Mouse (Mus musculus): Measurements from ENCODE around the gene Msrb2. TPM values are rescaled to one million over a fixed set of nuclear protein-coding genes. Genes with fewer than 3 reads are reported as not detected.

Msrb2 gene
- polyA plus RNA-seq, 1 experiment from 2014 or later = 36.5 TPM

- Histone ChIP-seq H3K36me3 (ENCODE audit: insufficient read depth, low read length) (no peaks in the 10 kb centered on the region), H3K9me3 (ENCODE audit: low read length) (0 out of 2 replicates have a peak, but pooled peaks cover 4% of the 10 kb centered on the region), H3K4me3 (ENCODE audit: low read length) (no peak overlapping the region), H3K4me1 (ENCODE audit: insufficient read depth, low read length) (no peaks in the 10 kb centered on the region), H3K27me3 (ENCODE audit: insufficient read depth, low read length) (no peaks in the 10 kb centered on the region; the same call in 1 of the 2 replicates), H3K9ac (replicated peaks; ENCODE audit: low read length) (no peak overlapping the region), H3K4me2 (replicated peaks; ENCODE audit: low read depth, low read length) (no peak overlapping the region), H3K27ac (ENCODE audit: low read length) (no peak overlapping the region)
- no peak for ATAC-seq (ENCODE audit: low FRiP score, low TSS enrichment)
- 69% methylated on average over 6 of the region's 6 CpGs for WGBS
These were observed 44.8 kb downstream of the Msrb2 start for GRCm38 (mm10) chr2:19416066-19416465.

GRCm38 (mm10) chr2:19419686-19420345, 48.6 kb downstream of the Msrb2 start:
- no peak overlapping the region for H3K27ac ChIP-seq (ENCODE audit: low read length)
- peaks cover 21% of the 10 kb centered on the region; the same call in 1 of the 2 replicates for H3K27me3 ChIP-seq (ENCODE audit: insufficient read depth, low read length)

GRCm38 (mm10) chr2:19422226-19422625, 51.0 kb downstream of the Msrb2 start:
- H3K27me3 ChIP-seq (ENCODE audit: insufficient read depth, low read length) = peaks cover 36% of the 10 kb centered on the region; the same call in 1 of the 2 replicates
- no peak for ATAC-seq (ENCODE audit: low FRiP score, low TSS enrichment)
- no peaks in the 10 kb centered on the region for H3K4me1 ChIP-seq (ENCODE audit: insufficient read depth, low read length)
- no peak overlapping the region for H3K4me3 ChIP-seq (ENCODE audit: low read length)
- no peaks in the 10 kb centered on the region for H3K9me3 ChIP-seq (ENCODE audit: low read length)
- no peak overlapping the region for H3K9ac ChIP-seq (replicated peaks; ENCODE audit: low read length)
- H3K4me2 ChIP-seq (replicated peaks; ENCODE audit: low read depth, low read length) = no peak overlapping the region
- H3K27ac ChIP-seq (ENCODE audit: low read length) = no peak overlapping the region
- no peaks in the 10 kb centered on the region for H3K36me3 ChIP-seq (ENCODE audit: insufficient read depth, low read length)

More at GRCm38 (mm10) chr2:19419686-19420345, 48.6 kb downstream of the Msrb2 start:
- no peak overlapping the region for H3K9ac ChIP-seq (replicated peaks; ENCODE audit: low read length)
- no peaks in the 10 kb centered on the region for H3K36me3 ChIP-seq (ENCODE audit: insufficient read depth, low read length)
- 63% methylated on average over 1 of the region's 1 CpGs for WGBS
- ATAC-seq (ENCODE audit: low FRiP score, low TSS enrichment) = no peak
- H3K4me1 ChIP-seq (ENCODE audit: insufficient read depth, low read length) = no peaks in the 10 kb centered on the region
- H3K9me3 ChIP-seq (ENCODE audit: low read length) = no peaks in the 10 kb centered on the region
- no peak overlapping the region for H3K4me2 ChIP-seq (replicated peaks; ENCODE audit: low read depth, low read length)
- no peak overlapping the region for H3K4me3 ChIP-seq (ENCODE audit: low read length)

- 81% methylated on average over 6 of the region's 6 CpGs for WGBS
- H3K36me3 ChIP-seq (ENCODE audit: insufficient read depth, low read length) = no peaks in the 10 kb centered on the region
- peaks cover 41% of the 10 kb centered on the region for H3K27me3 ChIP-seq (ENCODE audit: insufficient read depth, low read length)
- ATAC-seq (ENCODE audit: low FRiP score, low TSS enrichment) = no peak
- no peak overlapping the region for H3K4me2 ChIP-seq (replicated peaks; ENCODE audit: low read depth, low read length)
- H3K9me3 ChIP-seq (ENCODE audit: low read length) = no peaks in the 10 kb centered on the region
- no peak overlapping the region for H3K9ac ChIP-seq (replicated peaks; ENCODE audit: low read length)
- H3K4me1 ChIP-seq (ENCODE audit: insufficient read depth, low read length) = no peaks in the 10 kb centered on the region
- no peak overlapping the region for H3K27ac ChIP-seq (ENCODE audit: low read length)
- H3K4me3 ChIP-seq (ENCODE audit: low read length) = no peak overlapping the region
These were observed 51.8 kb downstream of the Msrb2 start for GRCm38 (mm10) chr2:19423086-19423485.

- Histone ChIP-seq H3K4me2 (replicated peaks; ENCODE audit: low read depth, low read length) (no peak overlapping the region), H3K27me3 (ENCODE audit: insufficient read depth, low read length) (peaks cover 80% of the 10 kb centered on the region), H3K27ac (ENCODE audit: low read length) (no peak overlapping the region), H3K9me3 (ENCODE audit: low read length) (no peaks in the 10 kb centered on the region), H3K36me3 (ENCODE audit: insufficient read depth, low read length) (no peaks in the 10 kb centered on the region), H3K4me3 (ENCODE audit: low read length) (no peak overlapping the region), H3K4me1 (ENCODE audit: insufficient read depth, low read length) (no peaks in the 10 kb centered on the region), H3K9ac (replicated peaks; ENCODE audit: low read length) (no peak overlapping the region)
- WGBS = 3% methylated on average over 10 of the region's 10 CpGs
- ATAC-seq (ENCODE audit: low FRiP score, low TSS enrichment) = peak; percentile 59; the same call in 1 of the 2 replicates
These were observed 57.8 kb downstream of the Msrb2 start for GRCm38 (mm10) chr2:19429031-19429430.

GRCm38 (mm10) chr2:19429691-19430690, 58.8 kb downstream of the Msrb2 start:
- Histone ChIP-seq H3K27me3 (ENCODE audit: insufficient read depth, low read length) (peaks cover 83% of the 10 kb centered on the region), H3K4me2 (replicated peaks; ENCODE audit: low read depth, low read length) (no peak overlapping the region), H3K4me3 (ENCODE audit: low read length) (no peak overlapping the region), H3K9ac (replicated peaks; ENCODE audit: low read length) (no peak overlapping the region), H3K36me3 (ENCODE audit: insufficient read depth, low read length) (no peaks in the 10 kb centered on the region), H3K9me3 (ENCODE audit: low read length) (no peaks in the 10 kb centered on the region), H3K27ac (ENCODE audit: low read length) (no peak overlapping the region), H3K4me1 (ENCODE audit: insufficient read depth, low read length) (no peaks in the 10 kb centered on the region)
- 3% methylated on average over 31 of the region's 31 CpGs for WGBS
- ATAC-seq (ENCODE audit: low FRiP score, low TSS enrichment) = no peak

GRCm38 (mm10) chr2:19430746-19431145, 59.5 kb downstream of the Msrb2 start:
- Histone ChIP-seq H3K4me2 (replicated peaks; ENCODE audit: low read depth, low read length) (no peak overlapping the region), H3K36me3 (ENCODE audit: insufficient read depth, low read length) (no peaks in the 10 kb centered on the region), H3K9me3 (ENCODE audit: low read length) (no peaks in the 10 kb centered on the region), H3K4me1 (ENCODE audit: insufficient read depth, low read length) (no peaks in the 10 kb centered on the region), H3K4me3 (ENCODE audit: low read length) (no peak overlapping the region; the same call in 1 of the 2 replicates), H3K9ac (replicated peaks; ENCODE audit: low read length) (no peak overlapping the region), H3K27me3 (ENCODE audit: insufficient read depth, low read length) (peaks cover 87% of the 10 kb centered on the region), H3K27ac (ENCODE audit: low read length) (no peak overlapping the region)
- under 1% methylated on average over 33 of the region's 33 CpGs for WGBS
- no peak for ATAC-seq (ENCODE audit: low FRiP score, low TSS enrichment)

- Histone ChIP-seq H3K4me2 (replicated peaks; ENCODE audit: low read depth, low read length) (no peak overlapping the region), H3K27ac (ENCODE audit: low read length) (no peak overlapping the region), H3K36me3 (ENCODE audit: insufficient read depth, low read length) (no peaks in the 10 kb centered on the region), H3K4me3 (ENCODE audit: low read length) (no peak overlapping the region; the same call in 1 of the 2 replicates), H3K9me3 (ENCODE audit: low read length) (no peaks in the 10 kb centered on the region), H3K4me1 (ENCODE audit: insufficient read depth, low read length) (no peaks in the 10 kb centered on the region), H3K9ac (replicated peaks; ENCODE audit: low read length) (no peak overlapping the region), H3K27me3 (ENCODE audit: insufficient read depth, low read length) (peaks cover 90% of the 10 kb centered on the region)
- under 1% methylated on average over 18 of the region's 18 CpGs for WGBS
- 0 out of 2 replicates have a peak, but pooled peaks have one; percentile 54 for ATAC-seq (ENCODE audit: low FRiP score, low TSS enrichment)
These were observed 59.9 kb downstream of the Msrb2 start for GRCm38 (mm10) chr2:19431186-19431585.

GRCm38 (mm10) chr2:19431614-19432323, 60.5 kb downstream of the Msrb2 start:
- Histone ChIP-seq H3K36me3 (ENCODE audit: insufficient read depth, low read length) (no peaks in the 10 kb centered on the region), H3K4me2 (replicated peaks; ENCODE audit: low read depth, low read length) (no peak overlapping the region), H3K4me3 (ENCODE audit: low read length) (no peak overlapping the region), H3K27me3 (ENCODE audit: insufficient read depth, low read length) (peaks cover 84% of the 10 kb centered on the region), H3K4me1 (ENCODE audit: insufficient read depth, low read length) (no peaks in the 10 kb centered on the region), H3K27ac (ENCODE audit: low read length) (no peak overlapping the region), H3K9ac (replicated peaks; ENCODE audit: low read length) (no peak overlapping the region), H3K9me3 (ENCODE audit: low read length) (no peaks in the 10 kb centered on the region)
- ATAC-seq (ENCODE audit: low FRiP score, low TSS enrichment) = no peak
- WGBS = 1% methylated on average over 41 of the region's 41 CpGs
